Mouse (Mus musculus): ENCODE measurements around the gene Adamts17.

Gene Adamts17

DNA sequence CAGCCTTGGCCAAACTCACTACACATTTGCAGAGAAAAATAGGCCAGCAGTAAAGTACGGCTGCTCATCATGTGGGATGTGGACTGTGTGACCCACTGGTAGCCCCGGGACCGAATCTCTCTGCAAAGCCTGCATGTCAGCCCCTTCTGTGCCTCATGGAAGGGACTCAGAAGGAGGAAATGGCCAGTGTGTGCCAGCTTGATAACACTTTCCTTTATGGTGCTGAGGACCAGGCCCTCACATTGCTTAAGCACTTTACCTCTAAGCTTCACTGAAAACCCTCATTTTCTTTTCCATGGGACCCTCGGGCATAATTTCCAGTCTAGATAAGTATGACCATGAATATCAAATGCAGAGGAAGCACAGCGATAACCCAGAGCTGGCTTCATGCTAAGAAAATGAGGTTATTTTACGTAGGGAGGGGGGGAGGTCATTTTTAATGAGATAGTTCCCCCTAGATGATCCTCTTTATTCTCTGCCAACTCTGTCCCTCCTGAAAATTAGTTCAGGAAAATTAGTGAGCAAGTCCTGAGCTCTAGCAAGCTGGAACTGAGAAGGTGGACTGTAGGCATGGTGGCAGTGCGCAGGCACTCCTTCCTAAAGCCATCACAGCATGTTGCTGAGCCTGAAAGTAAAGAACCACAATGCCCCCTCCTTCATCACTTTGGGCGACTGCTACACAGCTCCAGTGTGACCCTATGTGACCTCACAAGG, 127.8 kb downstream of the Adamts17 start:
- in situ Hi-C loops (cut with MboI, MseI), result no loop called here

DNA sequence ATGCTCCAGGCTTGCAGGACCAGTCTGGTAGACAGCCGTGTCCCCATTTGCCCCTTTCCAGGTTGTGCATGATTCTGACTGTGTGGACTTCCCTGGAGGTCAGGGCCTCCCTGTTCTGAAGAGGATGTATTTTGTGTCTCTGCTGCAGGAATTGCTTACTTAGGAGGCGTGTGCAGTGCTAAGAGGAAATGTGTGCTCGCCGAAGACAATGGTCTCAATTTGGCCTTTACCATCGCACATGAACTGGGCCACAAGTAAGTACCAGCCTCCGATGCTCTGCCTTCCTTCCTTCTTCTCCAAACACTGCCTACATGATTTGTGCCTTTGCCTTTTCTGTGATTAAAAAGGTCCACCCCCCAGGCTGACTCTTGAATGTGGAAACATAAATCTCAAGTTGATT, 129.1 kb downstream of the Adamts17 start:
- in situ Hi-C loops (cut with MboI, MseI), result no loop called here

DNA sequence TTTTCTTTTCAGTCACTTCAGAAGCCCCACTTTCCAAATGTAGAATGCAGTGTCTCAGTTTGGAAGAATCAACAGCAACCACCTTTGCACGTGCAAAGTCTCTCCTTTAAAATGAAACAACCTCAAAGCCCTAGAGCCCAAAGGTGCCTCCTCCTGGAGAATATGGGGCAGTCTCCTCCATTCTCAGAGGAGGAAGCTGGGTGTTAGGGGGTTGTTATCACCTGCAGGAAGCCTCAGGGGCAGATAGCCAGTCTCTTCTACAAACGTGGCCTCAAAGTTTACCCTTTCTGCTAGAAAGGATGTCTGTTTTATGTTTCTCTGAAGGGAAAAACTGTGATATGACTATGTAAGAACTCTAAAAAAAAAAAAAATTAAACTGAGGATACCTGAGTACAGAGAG, 129.7 kb downstream of the Adamts17 start:
- in situ Hi-C loops (cut with MboI, MseI), result no loop called here

- in situ Hi-C loops (cut with MboI, MseI), result no loop called here
Measured at GRCm38 (mm10) chr7:66970235-66970634, 130.7 kb downstream of the Adamts17 start.

GRCm38 (mm10) chr7:66970974-66971373, 131.4 kb downstream of the Adamts17 start:
- in situ Hi-C loops (cut with MboI, MseI), result no loop called here

DNA sequence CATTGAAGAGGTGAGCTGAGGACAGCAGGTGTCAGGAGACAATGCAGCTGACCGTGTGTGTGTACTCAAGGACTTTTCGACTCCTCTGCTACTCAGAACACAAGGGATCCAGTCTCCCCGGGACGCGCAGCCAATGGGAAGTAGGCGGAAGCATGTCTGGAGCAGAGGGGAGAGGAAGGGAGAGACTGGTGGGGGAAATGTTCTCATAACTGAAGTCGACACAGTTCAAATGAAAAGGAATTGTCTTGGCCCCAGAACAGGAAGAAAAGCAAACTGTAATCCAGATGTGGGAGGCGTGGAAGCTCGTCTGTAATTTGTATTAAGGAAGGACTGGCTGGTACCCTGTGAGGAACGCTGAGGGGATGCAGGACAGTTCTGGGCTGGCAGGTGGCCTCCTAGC, 135.3 kb downstream of the Adamts17 start:
- in situ Hi-C loops (cut with MboI, MseI), result no loop called here

- in situ Hi-C loops (cut with MboI, MseI), result no loop called here
Measured at GRCm38 (mm10) chr7:66976371-66976770, 136.8 kb downstream of the Adamts17 start.

- in situ Hi-C loops (cut with MboI, MseI), result no loop called here
Measured at GRCm38 (mm10) chr7:66981591-66981990, 142.1 kb downstream of the Adamts17 start.

DNA sequence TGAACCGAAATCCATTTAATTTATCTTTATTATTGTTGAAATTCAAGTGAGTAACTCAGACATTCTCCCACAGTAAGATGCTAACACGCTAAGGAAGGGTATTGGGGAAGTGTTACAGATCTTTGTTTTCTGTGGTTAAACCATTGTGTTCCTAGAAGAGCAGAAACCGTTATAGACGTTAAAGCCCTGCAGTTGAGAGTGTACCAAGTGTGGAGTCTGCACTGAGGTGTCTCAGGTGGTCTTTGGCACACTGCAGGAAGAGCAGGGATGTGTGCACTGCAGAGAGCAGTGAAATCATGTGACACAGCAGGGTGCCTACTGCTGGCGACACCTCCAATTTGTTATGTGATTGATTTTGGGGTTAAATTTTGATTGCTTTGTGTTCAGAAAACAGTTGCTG, 142.5 kb downstream of the Adamts17 start:
- in situ Hi-C loops (cut with MboI, MseI), result no loop called here

DNA sequence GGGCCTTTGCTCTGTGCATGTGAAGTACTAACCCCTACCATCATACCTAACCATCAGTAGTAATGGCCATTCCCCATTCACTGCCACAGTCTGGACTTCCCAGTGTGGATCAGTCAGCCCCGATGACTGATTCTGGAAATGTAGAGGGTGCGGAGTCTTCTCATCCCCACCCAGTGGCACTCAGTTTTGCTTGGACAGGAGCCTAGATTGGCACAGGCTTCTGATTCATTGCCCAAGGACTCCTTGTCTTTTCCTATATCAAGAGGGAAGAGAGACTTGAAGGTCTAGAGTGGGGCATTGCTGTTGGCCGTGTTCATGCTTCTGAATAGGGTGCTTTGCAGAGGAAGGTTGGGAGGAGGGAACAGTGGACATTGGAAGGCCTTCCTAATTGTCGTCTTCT, 148.1 kb downstream of the Adamts17 start:
- in situ Hi-C loops (cut with MboI, MseI), result no loop called here

GRCm38 (mm10) chr7:66988441-66988840, 148.9 kb downstream of the Adamts17 start:
- in situ Hi-C loops (cut with MboI, MseI), result no loop called here

DNA sequence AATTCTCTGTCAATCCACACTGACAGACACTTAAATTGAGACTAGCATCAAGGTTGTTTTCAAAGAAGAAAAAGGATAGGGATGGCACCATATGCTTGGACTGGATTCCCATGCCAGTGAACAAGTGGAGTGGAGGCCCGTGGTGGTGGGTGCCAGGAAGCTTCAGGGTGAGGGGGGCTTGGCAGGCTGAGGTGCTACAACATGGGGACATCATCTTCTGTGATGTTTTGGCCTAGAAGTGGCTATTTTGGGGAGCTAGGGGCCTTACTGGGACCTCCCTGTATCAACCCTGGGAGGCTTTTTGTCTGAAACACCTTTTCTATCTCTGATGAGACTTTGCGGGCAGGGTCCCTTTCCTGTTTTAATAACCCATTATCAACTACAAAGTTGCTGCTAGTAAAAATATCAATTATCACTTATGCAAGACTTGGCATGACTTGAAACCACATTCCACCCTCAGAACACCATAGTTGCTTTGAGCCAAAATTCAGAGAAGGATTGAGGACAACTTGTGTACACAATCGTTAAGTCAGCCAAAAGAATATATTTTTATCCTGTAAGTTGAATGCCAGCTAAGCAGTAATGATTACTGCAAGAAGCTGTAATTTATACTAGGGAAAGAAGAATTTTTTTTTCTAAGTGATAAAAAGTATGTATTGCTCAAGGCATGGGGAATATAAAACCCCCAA, 150.0 kb downstream of the Adamts17 start:
- in situ Hi-C loops (cut with MboI, MseI), result no loop called here

DNA sequence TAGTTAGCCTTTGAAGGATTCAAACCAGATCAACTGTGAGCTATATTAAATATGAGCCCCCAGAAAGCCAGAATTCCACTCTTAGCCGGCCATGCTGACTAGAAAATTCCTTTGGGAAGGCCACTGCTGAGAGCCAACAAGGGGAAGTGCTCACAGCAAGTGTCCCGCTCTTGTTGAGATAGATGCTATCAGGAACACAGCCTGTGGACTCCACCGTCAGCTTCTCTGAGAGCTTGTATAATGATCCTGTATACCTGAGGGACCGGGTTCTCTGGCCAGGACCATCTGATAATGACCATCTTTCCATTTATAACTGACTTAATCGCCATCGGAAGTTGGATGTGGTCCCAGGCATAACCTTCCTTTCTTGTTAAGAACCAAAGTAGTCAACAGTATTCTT, 159.3 kb downstream of the Adamts17 start:
- in situ Hi-C loops (cut with MboI, MseI), result no loop called here

DNA sequence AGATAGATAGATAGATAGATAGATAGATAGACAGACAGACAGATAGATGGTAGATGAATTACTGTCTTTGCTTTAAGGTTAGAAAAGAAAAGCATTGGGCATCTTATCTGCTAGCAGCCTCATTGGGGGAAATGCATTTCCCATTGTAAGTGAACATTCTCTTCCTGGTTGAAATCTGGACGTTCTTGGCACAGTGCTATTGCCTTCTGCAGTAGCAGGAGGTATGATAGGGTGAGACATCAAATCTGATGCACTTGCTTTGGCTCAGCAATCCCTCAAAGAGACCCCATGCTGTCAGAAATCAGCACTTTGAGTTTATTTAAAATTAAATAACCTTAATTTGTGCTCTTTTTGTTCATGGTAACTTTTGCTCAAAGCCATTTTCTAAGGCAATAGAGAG, 164.1 kb downstream of the Adamts17 start:
- in situ Hi-C loops (cut with MboI, MseI), result no loop called here

DNA sequence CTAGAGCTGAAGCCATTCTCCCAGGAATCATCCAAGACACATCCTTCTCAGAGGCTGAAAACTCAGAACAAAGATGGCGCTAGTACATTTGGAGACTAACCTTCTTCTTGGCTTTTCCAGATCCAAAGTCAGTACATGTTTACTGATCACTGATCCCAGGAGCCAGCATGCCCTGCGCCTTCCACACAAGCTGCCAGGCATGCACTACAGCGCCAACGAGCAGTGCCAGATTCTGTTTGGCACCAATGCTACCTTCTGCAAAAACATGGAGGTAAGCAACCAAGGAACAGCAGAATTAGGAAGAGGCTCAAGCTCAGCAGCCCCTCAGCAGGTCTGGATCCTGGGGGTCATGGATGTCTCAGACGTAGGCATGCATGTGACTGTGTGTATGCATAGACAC, 164.7 kb downstream of the Adamts17 start:
- in situ Hi-C loops (cut with MboI, MseI), result no loop called here

DNA sequence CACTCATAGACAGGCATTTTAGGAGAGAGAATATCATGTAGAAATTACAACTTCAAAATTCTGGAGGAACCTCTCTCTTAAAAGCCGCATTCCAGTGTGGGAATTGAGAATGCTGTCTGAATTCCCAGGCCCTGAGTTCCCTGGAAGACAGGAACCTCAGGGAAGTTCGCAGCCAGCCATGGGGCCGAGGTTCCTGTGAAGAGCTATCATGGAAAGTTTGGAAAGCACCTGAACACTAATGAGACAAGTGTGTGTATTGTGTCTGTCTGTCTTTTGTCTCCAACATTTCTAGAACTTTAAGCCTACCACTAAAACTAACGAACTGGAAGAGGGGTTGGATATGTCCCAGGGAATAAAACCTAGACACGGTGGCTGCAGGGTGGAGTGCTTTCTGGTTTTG, 170.3 kb downstream of the Adamts17 start:
- in situ Hi-C loops (cut with MboI, MseI), result no loop called here

- in situ Hi-C loops (cut with MboI, MseI), result no loop called here
Measured at GRCm38 (mm10) chr7:67012011-67012751, 172.6 kb downstream of the Adamts17 start.

DNA sequence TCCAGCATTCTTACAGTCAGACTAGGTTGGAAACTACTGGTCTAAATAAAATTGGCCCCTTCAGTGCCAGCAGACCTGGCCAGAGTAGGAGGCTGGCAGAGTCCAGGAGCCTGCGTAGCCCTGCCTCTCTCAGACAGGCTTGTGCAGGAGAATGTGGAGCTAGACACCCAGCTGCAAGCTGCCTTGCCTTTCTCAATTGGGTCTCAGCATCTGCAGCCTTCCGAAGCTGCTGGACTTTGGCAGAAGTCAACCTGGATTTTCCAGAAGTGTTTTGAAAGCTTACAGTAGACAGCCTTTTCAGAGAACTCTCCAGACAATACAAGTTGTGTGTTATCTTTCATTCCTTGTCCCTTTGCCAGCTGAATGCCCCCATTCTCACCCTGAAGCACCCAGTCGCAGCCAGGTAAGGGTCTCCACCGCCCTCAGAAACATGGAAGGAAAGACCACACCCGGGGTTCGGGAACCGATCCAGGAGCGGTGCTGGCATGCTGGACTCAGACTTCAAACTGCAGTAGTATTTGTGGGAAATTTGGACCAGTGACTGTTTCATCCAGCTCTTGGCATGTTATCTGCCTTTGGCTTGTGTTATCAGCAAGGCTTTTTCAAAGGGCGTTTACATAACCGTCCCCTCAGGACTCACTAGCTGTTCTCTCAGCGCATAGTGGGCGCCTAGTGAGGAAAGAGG, 173.8 kb downstream of the Adamts17 start:
- in situ Hi-C loops (cut with MboI, MseI), result no loop called here

DNA sequence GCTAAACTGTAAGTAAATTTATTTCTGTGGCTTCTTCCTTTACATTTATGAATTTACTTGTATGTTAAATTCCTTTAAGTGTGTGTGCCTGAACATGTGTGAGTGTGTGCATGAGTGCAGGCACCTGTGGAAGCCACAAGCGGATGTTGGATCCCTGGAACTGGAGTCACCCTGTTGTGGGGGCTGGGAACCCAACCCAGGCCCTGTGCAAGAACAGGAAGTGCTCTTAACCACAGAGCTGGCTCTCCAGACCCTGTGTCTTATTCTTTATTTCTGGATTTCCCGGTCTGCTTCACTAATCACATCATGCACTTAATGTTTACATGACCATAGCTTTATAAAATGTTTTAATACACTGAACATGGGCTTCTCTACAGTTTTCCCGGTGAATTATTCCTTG, 180.4 kb downstream of the Adamts17 start:
- in situ Hi-C loops (cut with MboI, MseI), result no loop called here

- in situ Hi-C loops (cut with MboI, MseI), result no loop called here
Measured at GRCm38 (mm10) chr7:67026114-67027070, 186.9 kb downstream of the Adamts17 start.

DNA sequence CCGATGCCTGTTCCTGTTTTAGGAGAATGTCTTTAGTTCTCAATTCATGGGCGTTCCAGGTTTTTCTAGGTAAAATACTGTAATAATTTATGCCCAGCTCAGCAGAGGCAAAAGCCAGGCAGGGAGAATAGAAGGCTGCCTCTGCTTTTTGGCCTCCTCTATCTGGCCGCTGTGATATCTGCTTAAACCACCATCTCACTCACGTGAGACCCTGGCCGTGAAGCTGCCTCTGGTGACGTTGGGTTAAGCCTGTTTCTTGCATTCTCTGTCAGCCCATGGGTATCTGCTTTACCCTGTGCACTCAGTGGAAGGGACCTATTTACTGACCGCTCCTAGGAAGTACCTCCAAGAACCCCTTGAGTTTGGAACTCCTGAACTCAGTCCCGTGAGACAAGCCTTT, 187.7 kb downstream of the Adamts17 start:
- in situ Hi-C loops (cut with MboI, MseI), result no loop called here

Measured in T-helper 2 cell (primary cell).